Mouse (Mus musculus): ENCODE measurements at regions not wholly inside any gene's neighbourhood (a gene's known extent, or its start where the extent isn't known, plus 50 kb on each side); places are given as distances from the start of the nearest gene placed in this dataset.

DNA sequence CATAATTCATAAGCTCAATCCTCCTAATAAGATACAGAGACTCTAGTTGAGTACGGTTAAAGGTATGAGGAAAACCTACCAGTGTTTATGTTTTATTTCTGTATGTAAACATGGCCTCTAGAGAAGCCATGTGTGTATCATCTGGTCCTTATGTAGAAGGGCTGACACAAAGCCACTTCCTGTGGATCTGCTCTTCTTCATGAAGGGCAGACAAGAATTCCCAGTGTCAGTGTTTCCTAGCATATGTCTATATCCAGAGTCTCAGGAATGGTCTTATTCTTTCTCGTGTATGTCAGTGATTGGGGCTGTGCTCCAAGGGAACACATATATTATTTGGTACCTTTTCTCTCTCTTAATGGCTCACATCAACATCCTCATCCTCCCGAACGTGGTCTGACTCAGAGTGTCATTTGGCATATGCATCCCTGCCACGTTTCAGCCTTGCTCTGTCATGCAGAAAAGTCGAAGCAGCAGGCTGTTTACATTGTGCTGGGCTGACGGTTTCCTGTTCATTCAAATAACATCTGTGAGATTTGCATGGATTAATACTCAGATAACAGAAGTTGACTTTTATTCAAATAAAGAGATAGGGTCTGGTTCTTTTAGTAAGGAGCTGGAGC, 59.3 kb upstream of the Cwc22 start:
- Histone ChIP-seq H3K4me3 (ENCODE audit: low read depth, low read length) (no peak overlapping the region), H3K9me3 (ENCODE audit: low read length) (no peaks in the 10 kb centered on the region)
- 34% methylated on average over 7 of the region's 7 CpGs for WGBS

DNA sequence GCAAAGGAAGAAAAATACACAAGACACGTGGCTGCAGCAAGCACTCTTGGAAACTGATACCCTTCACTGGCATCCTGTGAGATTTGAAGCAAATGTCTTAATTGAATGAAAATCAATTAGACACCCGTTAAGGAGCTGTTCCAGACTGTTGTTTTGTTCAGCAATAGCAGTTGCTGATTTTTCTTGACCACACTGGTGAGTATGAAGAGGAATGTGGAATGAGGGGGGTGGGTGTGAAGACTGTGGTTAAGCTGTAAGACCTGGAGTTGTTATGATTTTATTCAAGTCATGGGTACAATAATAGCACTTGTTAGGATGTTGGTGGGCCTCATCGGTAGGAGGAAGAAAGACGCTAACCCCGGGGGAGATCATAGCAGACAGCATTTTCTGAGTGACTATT, 58.3 kb upstream of the Cwc22 start:
- Histone ChIP-seq H3K27ac (ENCODE audit: low read length) (no peak overlapping the region), H3K4me3 (ENCODE audit: low read depth, low read length) (no peak overlapping the region), H3K9me3 (ENCODE audit: low read length) (no peaks in the 10 kb centered on the region), H3K9ac (replicated peaks; ENCODE audit: low read depth) (no peak overlapping the region), H3K4me1 (ENCODE audit: insufficient read depth, low read depth, low read length) (no peaks in the 10 kb centered on the region), H3K27me3 (replicated peaks; ENCODE audit: insufficient read depth, low read length) (no peaks in the 10 kb centered on the region), H3K4me2 (replicated peaks; ENCODE audit: low read depth, low read length) (no peak overlapping the region), H3K36me3 (ENCODE audit: insufficient read depth, low read length) (no peaks in the 10 kb centered on the region)
- DNase-seq (ENCODE audit: low spot score): no peak
- WGBS: 67% methylated on average over 5 of the region's 5 CpGs
- TF ChIP-seq CTCF (IDR thresholded peaks at IDR 0.05) (no peak), EP300 (IDR thresholded peaks at IDR 0.05) (no peak)
- ATAC-seq: no peak

More for the DNA sequence above, 59.3 kb upstream of the Cwc22 start:
- Histone ChIP-seq H3K36me3 (ENCODE audit: insufficient read depth, low read length) (no peaks in the 10 kb centered on the region), H3K27me3 (replicated peaks; ENCODE audit: insufficient read depth, low read length) (no peaks in the 10 kb centered on the region), H3K4me1 (ENCODE audit: insufficient read depth, low read depth, low read length) (no peaks in the 10 kb centered on the region), H3K9ac (replicated peaks; ENCODE audit: low read depth) (no peak overlapping the region), H3K27ac (ENCODE audit: low read length) (no peak overlapping the region), H3K4me2 (replicated peaks; ENCODE audit: low read depth, low read length) (no peak overlapping the region)
- TF ChIP-seq CTCF (IDR thresholded peaks at IDR 0.05): no peak
- TF ChIP-seq EP300 (IDR thresholded peaks at IDR 0.05): no peak
- DNase-seq (ENCODE audit: low spot score): no peak
- no peak for ATAC-seq

All from lung, postnatal 0 days (tissue).